Mouse (Mus musculus): ENCODE measurements at regions not wholly inside any gene's neighbourhood (a gene's known extent, or its start where the extent isn't known, plus 50 kb on each side); places are given as distances from the start of the nearest gene placed in this dataset.

GRCm38 (mm10) chr2:94248948-94249347 lies 91.2 kb upstream of the Hsd17b12 start:
- DNase-seq, result no peak

- no peak for DNase-seq
Observed at GRCm38 (mm10) chr2:94246851-94247471, 89.2 kb upstream of the Hsd17b12 start.

DNA sequence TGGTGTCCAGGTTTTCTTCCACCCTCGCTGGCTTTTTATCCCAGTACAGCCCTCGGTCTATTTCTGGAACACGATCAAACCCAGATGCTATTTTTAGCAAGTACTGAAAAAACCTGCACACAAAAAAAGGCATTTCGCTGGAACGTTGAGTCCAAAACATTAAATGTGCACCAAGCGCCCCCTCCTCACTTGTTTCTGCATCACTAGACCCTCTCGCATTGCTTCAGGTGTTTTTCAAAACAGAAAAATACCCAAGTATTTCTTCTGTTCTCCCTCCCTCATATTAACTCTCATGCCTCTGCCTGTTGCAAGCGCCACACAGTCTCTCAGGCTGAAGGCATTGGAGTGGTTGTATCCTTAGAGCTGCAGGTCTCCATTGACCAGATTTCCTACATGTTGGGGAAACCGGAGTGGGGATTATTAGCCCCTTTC lies 88.4 kb upstream of the Hsd17b12 start:
- no peak for DNase-seq

- DNase-seq, result peak; percentile 87
Observed at GRCm38 (mm10) chr2:94245305-94245959, 87.7 kb upstream of the Hsd17b12 start.

DNA sequence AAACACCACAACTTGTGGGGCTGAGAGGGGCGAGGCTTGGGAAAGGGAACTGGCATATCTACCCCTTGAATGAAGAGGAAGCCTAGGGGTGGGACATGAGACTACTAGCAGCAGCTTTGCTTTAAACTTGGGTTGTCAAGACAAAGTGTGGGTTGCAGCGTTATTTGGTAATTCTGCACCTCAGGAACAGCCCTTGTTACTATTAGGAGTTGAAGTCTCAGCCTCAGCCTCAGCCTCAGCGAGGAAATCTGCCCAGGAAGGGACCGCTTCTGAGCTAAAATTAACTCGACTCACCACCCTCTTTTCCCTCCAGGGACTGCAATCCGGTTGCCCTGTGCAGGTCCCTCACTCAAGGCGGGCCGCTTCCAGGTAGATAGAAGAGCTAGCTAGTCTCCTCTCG lies 86.4 kb upstream of the Hsd17b12 start:
- DNase-seq, result no peak

GRCm38 (mm10) chr2:94243053-94243916 lies 85.5 kb upstream of the Hsd17b12 start:
- no peak for DNase-seq

- no peak for DNase-seq
Observed at GRCm38 (mm10) chr2:94242406-94243052, 84.8 kb upstream of the Hsd17b12 start.

- no peak for DNase-seq
Observed at GRCm38 (mm10) chr2:94242051-94242397, 84.3 kb upstream of the Hsd17b12 start.

- no peak for DNase-seq
Observed at GRCm38 (mm10) chr2:94241301-94242050, 83.7 kb upstream of the Hsd17b12 start.

DNA sequence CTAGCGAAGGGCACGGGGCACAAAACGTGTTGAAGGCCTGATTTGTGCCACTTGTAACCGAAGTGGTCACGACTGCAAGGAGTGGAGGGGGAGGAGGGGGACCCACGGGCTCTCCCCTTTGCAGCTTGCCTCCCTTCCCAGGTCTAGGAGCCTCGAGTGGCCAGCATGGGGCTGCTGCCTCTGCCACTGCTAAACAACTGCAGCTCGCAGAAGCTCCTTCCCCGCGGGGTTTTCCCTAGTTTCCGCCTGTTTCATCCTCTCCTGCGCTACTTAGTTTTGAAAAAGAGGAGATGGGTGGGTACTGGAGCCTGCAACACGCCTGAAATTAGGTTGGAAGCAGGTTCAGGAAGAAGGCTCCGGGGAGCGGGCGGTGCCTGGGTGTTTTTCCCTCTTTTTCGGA lies 82.6 kb upstream of the Hsd17b12 start:
- no peak for DNase-seq

GRCm38 (mm10) chr2:94239573-94239972 lies 81.8 kb upstream of the Hsd17b12 start:
- no peak for DNase-seq

DNA sequence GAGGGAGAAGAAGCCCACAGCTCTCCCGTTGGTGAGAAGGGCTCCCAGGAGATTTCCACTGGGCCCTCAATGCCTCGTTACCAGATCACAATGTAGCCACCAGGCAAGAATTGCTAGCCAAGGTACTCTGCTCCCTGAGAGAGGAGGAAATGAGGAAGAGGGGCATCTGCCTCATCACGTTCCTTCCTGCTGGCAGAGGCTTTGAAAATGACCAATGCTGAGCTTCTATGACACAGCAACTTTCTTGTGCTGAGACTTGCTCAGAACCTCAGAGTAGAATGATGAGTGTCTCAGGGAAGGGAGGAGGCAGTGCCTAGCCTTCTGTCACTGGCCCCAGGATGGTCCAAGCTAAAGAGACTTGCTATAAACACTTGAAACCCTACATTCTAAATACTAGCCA lies 78.7 kb upstream of the Hsd17b12 start:
- DNase-seq, result no peak

GRCm38 (mm10) chr2:94233597-94233996 lies 75.8 kb upstream of the Hsd17b12 start:
- no peak for DNase-seq

GRCm38 (mm10) chr2:94219421-94219820 lies 61.7 kb upstream of the Hsd17b12 start:
- no peak for DNase-seq

DNA sequence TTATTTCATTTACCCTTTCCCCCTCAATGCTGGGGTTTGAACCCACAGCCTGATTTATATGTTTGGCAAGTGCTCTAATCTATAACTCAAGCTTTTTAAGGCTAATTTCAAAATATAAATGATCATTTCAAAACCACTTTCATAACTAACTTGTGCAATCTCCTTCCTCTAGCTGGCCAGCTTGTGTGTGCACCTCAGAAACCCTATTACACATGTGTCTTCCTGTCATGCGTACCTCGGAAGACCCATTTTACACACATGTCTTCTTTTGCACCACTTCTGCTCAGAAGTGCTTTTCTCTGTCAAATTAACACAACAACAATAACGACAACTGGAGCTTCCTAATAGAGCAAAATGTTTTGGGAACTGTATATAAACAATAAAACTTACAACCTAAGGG lies 59.7 kb upstream of the Hsd17b12 start:
- DNase-seq, result no peak

DNA sequence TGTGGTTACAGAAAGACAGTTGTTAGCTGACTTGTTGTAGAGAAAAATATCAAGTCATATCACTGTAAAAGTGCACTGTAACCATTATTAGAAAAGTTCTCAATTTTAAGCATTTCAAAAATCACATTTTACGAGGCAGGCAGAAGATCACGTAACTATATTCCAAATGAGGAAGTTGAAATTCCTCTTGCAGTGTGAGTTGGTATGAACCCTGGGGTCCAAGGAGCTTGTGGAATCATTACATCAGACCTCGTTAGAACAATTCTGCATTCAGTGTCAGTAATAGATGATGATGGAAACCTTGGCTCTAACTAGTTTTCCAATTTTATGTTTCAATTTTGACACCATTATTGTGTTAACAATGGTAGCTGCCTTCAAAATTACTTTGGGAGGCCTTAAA lies 57.7 kb upstream of the Hsd17b12 start:
- no peak for DNase-seq

All from lung, postnatal 10 days (tissue).